Mouse (Mus musculus) intestine, postnatal 0 days (tissue): ENCODE data around the gene Rimklb. TPM values are rescaled to one million over a fixed set of nuclear protein-coding genes. Genes with fewer than 3 reads are reported as not detected.
A peak's percentile ranks its signal among the peaks of the same experiment; 100 is the strongest.

Experiments
- ATAC-seq: fragments of 200-750 bp; cut with Nextera tagmentation; 2 replicates; pipeline ENCODE4 v1.8.0; 2017; ENCODE audit warnings: mild to moderate bottlenecking, moderate TSS enrichment, moderate library complexity
- H3K27ac ChIP-seq: fragments of 300-500 bp; sonication (generic); 2 replicates; pipeline ENCODE4 v1.5.1; 2014; ENCODE audit warnings: mild to moderate bottlenecking, low read depth, low read length, moderate library complexity
- H3K27me3 ChIP-seq: fragments of 300-500 bp; sonication (generic); replicated peaks from 2 replicates; pipeline ENCODE4 v1.6.1; 2014; ENCODE audit warnings: low read length, mixed read lengths; ENCODE audit not compliant: control insufficient read depth, insufficient read depth
- H3K36me3 ChIP-seq: fragments of 300-500 bp; sonication (generic); 2 replicates; pipeline ENCODE4 v1.6.1; 2014; ENCODE audit warnings: mild to moderate bottlenecking, moderate library complexity; ENCODE audit not compliant: control insufficient read depth, insufficient read depth
- H3K4me1 ChIP-seq: fragments of 300-500 bp; sonication (generic); replicated peaks from 2 replicates; pipeline ENCODE4 v1.6.1; 2014; ENCODE audit warnings: antibody characterized with exemption, low read length, mixed read lengths; ENCODE audit not compliant: control insufficient read depth, insufficient read depth
- H3K4me2 ChIP-seq: fragments of 300-500 bp; sonication (generic); replicated peaks from 2 replicates; pipeline ENCODE4 v1.6.1; 2014; ENCODE audit warnings: low read depth, mild to moderate bottlenecking, moderate library complexity
- H3K4me3 ChIP-seq: fragments of 300-500 bp; sonication (generic); 2 replicates; pipeline ENCODE4 v1.5.1; 2014; ENCODE audit warnings: low read depth, low read length
- H3K9ac ChIP-seq: fragments of 300-500 bp; sonication (generic); 2 replicates; pipeline ENCODE4 v1.6.1; 2014; ENCODE audit warnings: mild to moderate bottlenecking, low read depth, low read length
- H3K9me3 ChIP-seq: fragments of 300-500 bp; sonication (generic); 2 replicates; pipeline ENCODE4 v1.6.1; 2016; ENCODE audit warnings: mixed run types; ENCODE audit not compliant: control insufficient read depth
- CTCF ChIP-seq: sonication (generic); IDR thresholded peaks from 2 replicates; pipeline ENCODE4 v1.5.1; 2016; ENCODE audit warnings: low read depth, mild to moderate bottlenecking, control low read depth, antibody characterized with exemption, moderate library complexity
- WGBS: fragments of 180-500 bp; shearing (Covaris S2); extraction: QIAGEN DNeasy Blood & Tissue Kit; methylation state at CpG from one replicate; pipeline ENCODE4 v1.1.7; 2014; 5-methylcytosine and 5-hydroxymethylcytosine counted together
- polyA plus RNA-seq: library from polyadenylated mRNA; unstranded; fragments of >200 nt; fragmentation: Nextera tagmentation; extraction: Ambion mirVana; gene quantifications from 2 replicates; pipeline ENCODE4 v1.2.1, GENCODE M21; 2015

Rimklb gene
- polyA plus RNA-seq, 1 experiment from 2014 or later, result 1.5 TPM

DNA sequence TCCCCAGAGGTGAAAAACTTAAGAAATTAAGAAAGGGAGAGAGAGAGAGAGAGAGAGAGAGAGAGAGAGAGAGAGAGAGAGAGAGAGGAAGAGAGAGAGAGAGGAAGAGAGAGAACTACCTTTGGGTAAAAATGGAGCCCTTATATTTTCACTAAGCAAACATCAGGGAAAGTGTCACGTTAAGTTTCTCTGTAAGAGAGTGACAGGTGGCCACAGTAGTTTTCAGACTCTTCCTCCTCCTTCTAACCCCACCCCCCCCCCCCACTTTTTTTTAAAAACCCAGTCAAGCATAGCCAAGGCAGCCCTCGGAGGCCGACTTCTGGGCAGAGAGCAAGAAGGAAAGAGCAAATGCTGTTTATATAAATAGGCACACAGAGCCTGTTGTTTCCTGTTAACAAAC, 35.5 kb upstream of the Rimklb start:
- Histone ChIP-seq H3K27me3 (no peaks in the 10 kb centered on the region), H3K4me2 (no peak overlapping the region), H3K36me3 (no peaks in the 10 kb centered on the region), H3K9me3 (no peaks in the 10 kb centered on the region), H3K4me3 (no peak overlapping the region), H3K9ac (no peak overlapping the region), H3K27ac (no peak overlapping the region), H3K4me1 (no peaks in the 10 kb centered on the region)
- TF ChIP-seq CTCF, result no peak
- 31% methylated on average over 3 of the region's 3 CpGs for WGBS
- no peak for ATAC-seq

DNA sequence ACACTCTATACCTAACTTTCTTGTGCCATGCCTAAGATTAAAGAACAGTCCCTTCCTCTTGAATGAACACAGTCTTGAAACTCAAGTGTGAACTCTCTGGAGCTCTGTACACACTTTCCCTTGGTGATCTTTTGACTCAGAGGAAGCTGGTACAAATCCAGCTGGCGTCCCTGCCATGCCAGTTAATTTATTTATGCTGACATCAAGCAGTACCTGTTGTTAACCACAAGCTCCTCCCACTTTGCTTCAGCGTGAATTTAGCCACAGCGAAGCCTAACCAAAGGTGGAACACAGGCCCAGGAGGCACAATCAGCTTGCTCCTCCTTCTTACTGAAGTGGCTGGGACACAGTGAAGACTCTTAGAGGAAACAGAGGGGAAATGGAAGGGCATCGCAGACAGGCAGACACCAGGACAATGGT, 34.3 kb upstream of the Rimklb start:
- H3K27ac ChIP-seq, result no peak overlapping the region
- no peaks in the 10 kb centered on the region for H3K27me3 ChIP-seq
- no peak for ATAC-seq
- TF ChIP-seq CTCF, result no peak
- H3K4me3 ChIP-seq, result no peak overlapping the region
- no peaks in the 10 kb centered on the region for H3K9me3 ChIP-seq
- 12% methylated on average over 4 of the region's 4 CpGs for WGBS
- no peak overlapping the region for H3K9ac ChIP-seq
- H3K4me1 ChIP-seq, result no peaks in the 10 kb centered on the region
- peak overlapping the region; percentile 44 for H3K4me2 ChIP-seq
- no peaks in the 10 kb centered on the region for H3K36me3 ChIP-seq

DNA sequence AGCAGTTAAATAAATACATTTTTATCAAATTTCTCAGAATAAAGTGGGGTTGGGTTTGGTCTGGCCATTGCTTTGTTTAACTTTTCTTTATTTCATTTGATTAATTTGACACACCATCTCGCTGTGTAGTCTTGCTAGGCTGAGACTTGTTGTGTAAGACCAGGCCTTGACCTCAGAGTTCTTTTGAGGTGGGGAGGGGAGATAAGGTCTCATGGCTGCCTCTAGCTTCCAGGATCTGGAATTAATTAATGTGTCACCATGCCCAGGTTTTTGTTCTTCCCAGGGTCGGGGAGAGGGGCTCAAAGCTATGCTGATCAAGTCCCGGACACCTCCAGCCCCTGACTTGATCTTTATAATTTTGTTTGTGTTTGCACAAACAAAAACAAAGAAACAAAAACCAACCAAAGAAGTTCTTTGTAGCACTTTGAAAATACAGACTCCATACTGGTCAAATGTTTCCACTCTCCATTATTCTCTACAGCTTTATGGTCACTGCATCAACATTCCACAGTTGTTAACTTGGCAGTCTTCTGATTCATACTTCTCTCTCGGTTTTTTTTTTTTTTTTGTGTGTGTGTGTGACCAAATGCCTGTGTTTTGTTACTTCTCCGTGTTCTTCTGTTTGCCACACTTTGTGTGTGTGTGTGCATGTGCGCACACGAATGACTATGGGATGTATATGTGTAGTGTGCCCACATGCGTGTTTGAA, 33.1 kb upstream of the Rimklb start:
- no peak for TF ChIP-seq CTCF
- Histone ChIP-seq H3K9me3 (no peaks in the 10 kb centered on the region), H3K36me3 (no peaks in the 10 kb centered on the region), H3K27ac (no peak overlapping the region), H3K4me1 (no peaks in the 10 kb centered on the region), H3K27me3 (no peaks in the 10 kb centered on the region), H3K9ac (no peak overlapping the region), H3K4me2 (no peak overlapping the region), H3K4me3 (no peak overlapping the region)
- no peak for ATAC-seq
- WGBS, result 66% methylated on average over 8 of the region's 8 CpGs

DNA sequence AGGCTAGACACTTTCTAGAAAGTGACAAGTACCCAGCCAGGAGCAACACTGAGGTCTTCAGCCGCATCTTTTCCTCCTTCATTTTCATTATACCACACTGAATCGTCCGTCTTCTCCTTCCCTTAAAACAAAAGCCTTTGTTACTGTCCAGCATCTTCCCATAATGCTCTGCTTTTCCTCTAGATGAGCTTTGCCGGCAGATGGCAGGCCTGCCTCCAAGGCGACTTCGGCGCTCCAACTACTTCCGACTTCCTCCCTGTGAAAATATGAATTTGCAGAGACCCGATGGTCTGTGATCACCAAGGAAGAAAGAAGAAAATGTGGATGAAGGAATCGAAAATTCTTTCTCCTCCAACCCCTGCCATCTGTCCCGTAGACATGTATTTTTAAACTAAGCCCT, 29.6 kb upstream of the Rimklb start:
- ATAC-seq, result no peak
- Histone ChIP-seq H3K9ac (no peak overlapping the region), H3K36me3 (no peaks in the 10 kb centered on the region), H3K4me2 (no peak overlapping the region), H3K9me3 (no peaks in the 10 kb centered on the region), H3K27ac (no peak overlapping the region), H3K4me3 (no peak overlapping the region), H3K27me3 (no peaks in the 10 kb centered on the region), H3K4me1 (no peaks in the 10 kb centered on the region)
- no peak for TF ChIP-seq CTCF
- WGBS, result 70% methylated on average over 11 of the region's 11 CpGs

DNA sequence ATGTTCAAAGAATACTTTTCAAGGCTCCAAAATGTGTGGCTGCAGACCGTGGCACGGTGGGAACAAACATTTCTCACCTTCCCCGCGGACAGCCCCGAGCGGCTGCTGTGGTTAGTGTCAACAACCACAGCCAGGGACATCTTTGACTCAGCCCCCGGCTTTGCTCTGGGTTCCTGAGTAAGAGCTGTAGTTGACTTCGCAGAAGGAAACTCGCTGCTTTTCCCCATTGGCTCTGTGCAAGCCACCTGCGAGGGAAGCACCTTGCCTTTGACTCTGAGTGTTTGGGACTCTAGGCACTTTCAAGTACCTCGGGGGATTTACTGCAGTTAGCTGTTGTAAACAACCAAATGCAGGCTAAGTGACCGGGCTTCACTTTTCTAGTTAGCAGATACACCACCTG, 29.0 kb upstream of the Rimklb start:
- H3K9me3 ChIP-seq, result no peaks in the 10 kb centered on the region
- WGBS, result 16% methylated on average over 12 of the region's 12 CpGs
- H3K4me1 ChIP-seq, result no peaks in the 10 kb centered on the region
- H3K36me3 ChIP-seq, result no peaks in the 10 kb centered on the region
- no peak overlapping the region for H3K4me3 ChIP-seq
- ATAC-seq, result no peak
- no peak overlapping the region for H3K9ac ChIP-seq
- TF ChIP-seq CTCF, result no peak
- H3K27ac ChIP-seq, result no peak overlapping the region
- no peaks in the 10 kb centered on the region for H3K27me3 ChIP-seq
- no peak overlapping the region for H3K4me2 ChIP-seq

DNA sequence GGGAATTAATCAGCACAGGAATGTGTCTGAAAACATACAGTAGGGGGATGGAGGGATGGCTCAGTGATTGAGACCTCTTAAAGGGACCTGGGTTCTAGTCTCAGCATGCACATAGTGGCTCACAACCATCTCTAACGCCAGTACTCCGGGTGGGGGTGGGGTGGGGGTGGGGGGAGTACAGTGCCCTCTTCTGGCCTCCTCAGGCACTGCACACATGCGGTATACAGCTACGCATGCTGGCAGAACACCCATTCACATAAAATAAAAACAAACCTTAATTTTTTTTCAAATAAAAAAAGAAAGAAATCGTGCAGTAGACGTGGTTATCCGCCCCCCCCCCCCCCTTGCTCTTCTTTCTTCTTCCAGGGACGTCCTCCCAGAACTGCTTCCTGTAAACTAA, 24.7 kb upstream of the Rimklb start:
- ATAC-seq, result no peak
- TF ChIP-seq CTCF, result no peak
- WGBS, result 87% methylated on average over 8 of the region's 8 CpGs
- Histone ChIP-seq H3K4me2 (no peak overlapping the region), H3K4me1 (no peaks in the 10 kb centered on the region), H3K27ac (no peak overlapping the region), H3K4me3 (no peak overlapping the region), H3K9me3 (no peaks in the 10 kb centered on the region), H3K27me3 (no peaks in the 10 kb centered on the region), H3K9ac (no peak overlapping the region), H3K36me3 (no peaks in the 10 kb centered on the region)

DNA sequence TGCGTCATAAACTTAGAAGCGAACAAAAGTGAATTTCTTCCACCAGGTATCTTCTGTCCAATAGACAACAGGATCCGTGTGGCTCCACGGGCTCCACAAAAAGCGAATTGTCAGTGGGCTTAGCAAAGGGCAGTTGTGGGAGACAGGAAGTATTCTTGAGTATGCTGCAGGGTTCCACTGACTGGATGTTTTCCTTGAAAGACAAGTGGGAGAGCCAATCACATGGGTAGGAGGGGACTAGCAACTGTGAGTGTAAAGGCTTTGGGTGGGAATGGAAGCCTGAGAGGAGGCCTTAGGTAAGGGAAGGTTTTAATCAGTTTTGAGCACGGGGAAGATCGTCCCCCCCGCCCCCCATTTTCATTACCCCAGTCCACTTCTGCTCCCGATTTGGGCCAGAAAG, 24.0 kb upstream of the Rimklb start:
- no peaks in the 10 kb centered on the region for H3K4me1 ChIP-seq
- H3K4me3 ChIP-seq, result no peak overlapping the region
- H3K27ac ChIP-seq, result no peak overlapping the region
- ATAC-seq, result no peak
- H3K36me3 ChIP-seq, result no peaks in the 10 kb centered on the region
- TF ChIP-seq CTCF, result no peak
- H3K4me2 ChIP-seq, result no peak overlapping the region
- no peaks in the 10 kb centered on the region for H3K27me3 ChIP-seq
- H3K9me3 ChIP-seq, result no peaks in the 10 kb centered on the region
- H3K9ac ChIP-seq, result no peak overlapping the region
- 72% methylated on average over 9 of the region's 9 CpGs for WGBS
